Comparison of ENCODE assay signal across 8 mouse cellular contexts in genomic region chr1:92902786-92903185, GRCm38 (mm10). TPM values are rescaled to one million over a fixed set of nuclear protein-coding genes. Genes with fewer than 3 reads are reported as not detected.
DNase-seq lines count a peak whose midpoint lies in the region; ATAC-seq and TF ChIP-seq lines count a peak whose summit lies in the region.

Gene Ankmy1, minus strand, starts transcription at chr1:92902906.

- peak; percentile 41 for ATAC-seq in forebrain, embryonic 13.5 days
- peak; percentile 8 for ATAC-seq in intestine, postnatal 0 days
- ATAC-seq in limb, embryonic 12.5 days (ENCODE audit: insufficient number of reproducible peaks, insufficient read depth, low FRiP score, low TSS enrichment, low read depth) = peak; percentile 34
- ATAC-seq in midbrain, embryonic 11.5 days (ENCODE audit: low FRiP score) = peak; percentile 54
- ATAC-seq in monocyte, adult 5-6 weeks (replicated peaks; ENCODE audit: insufficient number of reproducible peaks, low FRiP score, low TSS enrichment, poor library complexity, severe bottlenecking) = no peak

- 2% methylated on average over 15 of the region's 15 CpGs for WGBS in forebrain, embryonic 13.5 days
- under 1% methylated on average over 15 of the region's 15 CpGs for WGBS in intestine, postnatal 0 days
- WGBS in limb, embryonic 12.5 days = 1% methylated on average over 15 of the region's 15 CpGs
- 2% methylated on average over 15 of the region's 15 CpGs for WGBS in midbrain, embryonic 11.5 days
- 3% methylated on average over 15 of the region's 15 CpGs for WGBS in small intestine, adult 2 months

- H3K9me3 ChIP-seq in forebrain, embryonic 13.5 days (replicated peaks) = no peaks in the 10 kb centered on the region
- H3K9me3 ChIP-seq in intestine, postnatal 0 days (ENCODE audit: control insufficient read depth) = no peaks in the 10 kb centered on the region
- no peaks in the 10 kb centered on the region for H3K9me3 ChIP-seq in limb, embryonic 12.5 days
- no peaks in the 10 kb centered on the region for H3K9me3 ChIP-seq in midbrain, embryonic 11.5 days (ENCODE audit: control insufficient read depth, low read length)

- peaks cover 23% of the 10 kb centered on the region for H3K4me1 ChIP-seq in forebrain, embryonic 13.5 days
- 0 out of 2 replicates have a peak, but pooled peaks cover 8% of the 10 kb centered on the region for H3K4me1 ChIP-seq in intestine, postnatal 0 days (replicated peaks; ENCODE audit: control insufficient read depth, insufficient read depth, low read length)
- H3K4me1 ChIP-seq in limb, embryonic 12.5 days (replicated peaks) = peaks cover 15% of the 10 kb centered on the region
- H3K4me1 ChIP-seq in midbrain, embryonic 11.5 days (ENCODE audit: control insufficient read depth, insufficient read depth, low read length) = peaks cover 9% of the 10 kb centered on the region
- H3K4me1 ChIP-seq in small intestine, adult 2 months (ENCODE audit: control insufficient read depth, insufficient read depth, insufficient read length, low read length) = peaks cover 12% of the 10 kb centered on the region

- H3K4me3 ChIP-seq in forebrain, embryonic 13.5 days = peak within 1 kb of the TSS; percentile 21
- peak within 1 kb of the TSS; percentile 18 for H3K4me3 ChIP-seq in intestine, postnatal 0 days (ENCODE audit: low read depth, low read length)
- H3K4me3 ChIP-seq in limb, embryonic 12.5 days (replicated peaks) = peak within 1 kb of the TSS; percentile 31
- H3K4me3 ChIP-seq in midbrain, embryonic 11.5 days (ENCODE audit: low read depth, low read length) = peak within 1 kb of the TSS; percentile 17; the same call in 1 of the 2 replicates
- H3K4me3 ChIP-seq in small intestine, adult 2 months (ENCODE audit: low read depth, low read length) = 0 out of 2 replicates have a peak within 1 kb of the TSS, but pooled peaks have one; percentile 8

- peak within 1 kb of the TSS; percentile 31; the same call in 1 of the 2 replicates for H3K27ac ChIP-seq in forebrain, embryonic 13.5 days
- no peak within 1 kb of the TSS for H3K27ac ChIP-seq in intestine, postnatal 0 days (ENCODE audit: low read depth, low read length)
- no peak within 1 kb of the TSS for H3K27ac ChIP-seq in limb, embryonic 12.5 days
- H3K27ac ChIP-seq in midbrain, embryonic 11.5 days (ENCODE audit: low read depth, low read length) = no peak within 1 kb of the TSS
- no peak within 1 kb of the TSS for H3K27ac ChIP-seq in small intestine, adult 2 months (ENCODE audit: insufficient read depth, low read depth, low read length)

- peak; percentile 44 for DNase-seq in urinary bladder, postnatal 25 days (ENCODE audit: low spot score)
- no peak for DNase-seq in urinary bladder, adult 2 months (ENCODE audit: low spot score)
- DNase-seq in midbrain, embryonic 11.5 days (ENCODE audit: low spot score, missing footprints) = peak; percentile 93

- H3K27me3 ChIP-seq in forebrain, embryonic 13.5 days = peaks cover 20% of the 10 kb centered on the region
- no peaks in the 10 kb centered on the region for H3K27me3 ChIP-seq in intestine, postnatal 0 days (replicated peaks; ENCODE audit: control insufficient read depth, insufficient read depth, low read length)
- peaks cover 10% of the 10 kb centered on the region; the same call in 1 of the 2 replicates for H3K27me3 ChIP-seq in limb, embryonic 12.5 days
- H3K27me3 ChIP-seq in midbrain, embryonic 11.5 days (ENCODE audit: control insufficient read depth, insufficient read depth, low read length) = peaks cover 3% of the 10 kb centered on the region; the same call in 1 of the 2 replicates
- H3K27me3 ChIP-seq in small intestine, adult 2 months (ENCODE audit: control insufficient read depth, insufficient read depth, low read length) = no peaks in the 10 kb centered on the region

- no peak for TF ChIP-seq POLR2A in small intestine, adult 2 months (IDR thresholded peaks at IDR 0.05; ENCODE audit: low read depth, low read length)

- no peaks in the 10 kb centered on the region for H3K36me3 ChIP-seq in forebrain, embryonic 13.5 days (ENCODE audit: poor library complexity, severe bottlenecking)
- H3K36me3 ChIP-seq in intestine, postnatal 0 days (ENCODE audit: control insufficient read depth, insufficient read depth) = no peaks in the 10 kb centered on the region
- H3K36me3 ChIP-seq in limb, embryonic 12.5 days = no peaks in the 10 kb centered on the region
- H3K36me3 ChIP-seq in midbrain, embryonic 11.5 days (ENCODE audit: control insufficient read depth, insufficient read depth, low read length) = no peaks in the 10 kb centered on the region
- no peaks in the 10 kb centered on the region for H3K36me3 ChIP-seq in small intestine, adult 2 months (ENCODE audit: control insufficient read depth, insufficient read depth, low read length)

- no peak within 1 kb of the TSS for H3K9ac ChIP-seq in forebrain, embryonic 13.5 days
- H3K9ac ChIP-seq in intestine, postnatal 0 days (ENCODE audit: low read depth, low read length) = no peak within 1 kb of the TSS
- no peak within 1 kb of the TSS for H3K9ac ChIP-seq in limb, embryonic 12.5 days (replicated peaks)
- no peak within 1 kb of the TSS for H3K9ac ChIP-seq in midbrain, embryonic 11.5 days (ENCODE audit: low read length)

- peak within 1 kb of the TSS; percentile 55 for H3K4me2 ChIP-seq in forebrain, embryonic 13.5 days
- peak within 1 kb of the TSS; percentile 58 for H3K4me2 ChIP-seq in intestine, postnatal 0 days (replicated peaks; ENCODE audit: low read depth)
- peak within 1 kb of the TSS; percentile 55 for H3K4me2 ChIP-seq in limb, embryonic 12.5 days
- peak within 1 kb of the TSS; percentile 33 for H3K4me2 ChIP-seq in midbrain, embryonic 11.5 days

- TF ChIP-seq CTCF in intestine, postnatal 0 days (IDR thresholded peaks at IDR 0.05; ENCODE audit: low read depth) = no peak
- TF ChIP-seq CTCF in small intestine, adult 2 months (IDR thresholded peaks at IDR 0.05; ENCODE audit: extremely low read depth, insufficient read length, insufficient replicate concordance, low read depth, low read length) = no peak

RNA-seq across cellular contexts. Expression of gene Ankmy1, which starts in this region (rescaled TPM):
- polyA plus RNA-seq in urinary bladder, adult 2 months (2012; rRNA removed) = 0.36 and 0.71 TPM in 2 replicates
- 0.71 and 1.4 TPM in 2 replicates for polyA plus RNA-seq in forebrain, embryonic 13.5 days (2015; fragmentation: Nextera tagmentation; extraction: Ambion mirVana)
- polyA plus RNA-seq in intestine, postnatal 0 days (2015; fragmentation: Nextera tagmentation; extraction: Ambion mirVana) = 0.12 TPM in 1 of 2 replicates, not detected in the other
- 0.40 and 0.55 TPM in 2 replicates for polyA plus RNA-seq in limb, embryonic 12.5 days (2016; fragmentation: Nextera tagmentation; extraction: Ambion mirVana)
- 0.61 and 0.68 TPM in 2 replicates for polyA plus RNA-seq in midbrain, embryonic 11.5 days (2014; fragmentation: Nextera tagmentation; extraction: Ambion mirVana)
- 0.15 TPM in 1 of 2 replicates, not detected in the other for polyA plus RNA-seq in small intestine, adult 2 months (2012; rRNA removed)
- total RNA-seq in monocyte, adult 5-6 weeks (2017) = 0.49 TPM in 1 of 3 replicates, not detected in the others

Comparison
In these comparisons a context has a peak if more than half of its experiments do, and no peak if none do; other contexts are left out.
1. Peak in ATAC-seq, H3K4me3 ChIP-seq and H3K4me2 ChIP-seq in intestine, postnatal 0 days; RNA of the gene not detected or under 1 TPM.
2. Peak in ATAC-seq, H3K4me3 ChIP-seq and H3K4me2 ChIP-seq in limb, embryonic 12.5 days; RNA of the gene not detected or under 1 TPM.
3. Peak in DNase-seq, ATAC-seq, H3K4me3 ChIP-seq and H3K4me2 ChIP-seq in midbrain, embryonic 11.5 days; RNA of the gene not detected or under 1 TPM.